In genomic region chr1:45483001-45483400, GRCm38 (mm10) we compare ENCODE assay signal across 24 mouse cellular contexts. TPM values are rescaled to one million over a fixed set of nuclear protein-coding genes. Genes with fewer than 3 reads are reported as not detected.
DNase-seq lines count a peak whose midpoint lies in the region; ATAC-seq and TF ChIP-seq lines count a peak whose summit lies in the region.
"Had no signal": no experiment of that assay in that cellular context is flagged by ENCODE, and none has a peak within 500 bp of the region (broad histone marks: within the 10 kb centered on the region; RNA-seq: fewer than 3 reads in every experiment).

No protein-coding gene starts in this region.

- intact Hi-C loops in heart, postnatal 25 days (cut with DNase I): no loop called here

- no peaks in the 10 kb centered on the region for H3K9me3 ChIP-seq in embryonic facial prominence, embryonic 14.5 days (ENCODE audit: control insufficient read depth, low read length)
- no peaks in the 10 kb centered on the region for H3K9me3 ChIP-seq in embryonic facial prominence, embryonic 10.5 days
- H3K9me3 ChIP-seq in lung, embryonic 14.5 days (ENCODE audit: low read depth, low read length): no peaks in the 10 kb centered on the region
- H3K9me3 ChIP-seq in lung, postnatal 0 days (ENCODE audit: low read length): no peaks in the 10 kb centered on the region
- H3K9me3 ChIP-seq: embryonic facial prominence, embryonic 13.5 days; forebrain, embryonic 10.5 days; forebrain, embryonic 12.5 days had no signal

- no peak for TF ChIP-seq EP300 in lung, postnatal 0 days (IDR thresholded peaks at IDR 0.05)

- H3K4me1 ChIP-seq in embryonic facial prominence, embryonic 14.5 days (ENCODE audit: control insufficient read depth, insufficient read depth, low read length): peaks cover 8% of the 10 kb centered on the region
- no peaks in the 10 kb centered on the region for H3K4me1 ChIP-seq in embryonic facial prominence, embryonic 10.5 days
- no peaks in the 10 kb centered on the region for H3K4me1 ChIP-seq in lung, embryonic 14.5 days (ENCODE audit: insufficient read depth)
- H3K4me1 ChIP-seq in lung, postnatal 0 days (ENCODE audit: insufficient read depth, low read depth, low read length): no peaks in the 10 kb centered on the region
- H3K4me1 ChIP-seq in embryonic fibroblast, embryonic 13.5 days (ENCODE audit: control insufficient read depth, insufficient read depth, low read length): peaks cover 3% of the 10 kb centered on the region; the same call in 1 of the 2 replicates
- H3K4me1 ChIP-seq: embryonic facial prominence, embryonic 13.5 days; forebrain, embryonic 10.5 days; forebrain, embryonic 12.5 days had no signal

- H3K4me3 ChIP-seq in embryonic facial prominence, embryonic 14.5 days (ENCODE audit: low read depth, low read length): no peak overlapping the region
- no peak overlapping the region for H3K4me3 ChIP-seq in embryonic facial prominence, embryonic 10.5 days
- H3K4me3 ChIP-seq in lung, embryonic 14.5 days (ENCODE audit: low read depth, low read length): no peak overlapping the region
- H3K4me3 ChIP-seq in lung, postnatal 0 days (ENCODE audit: low read depth, low read length): no peak overlapping the region
- H3K4me3 ChIP-seq in embryonic fibroblast, embryonic 13.5 days (ENCODE audit: insufficient read depth, low read length): no peak overlapping the region
- H3K4me3 ChIP-seq: embryonic facial prominence, embryonic 13.5 days; erythroblast, embryonic 14.5 days; forebrain, embryonic 10.5 days; forebrain, embryonic 12.5 days had no signal

- no peak overlapping the region for H3K4me2 ChIP-seq in embryonic facial prominence, embryonic 14.5 days (ENCODE audit: low read depth, low read length)
- no peak overlapping the region for H3K4me2 ChIP-seq in lung, embryonic 14.5 days
- no peak overlapping the region for H3K4me2 ChIP-seq in lung, postnatal 0 days (replicated peaks; ENCODE audit: low read depth, low read length)
- H3K4me2 ChIP-seq: embryonic facial prominence, embryonic 13.5 days; forebrain, embryonic 12.5 days had no signal

- 61% methylated on average over 4 of the region's 4 CpGs for WGBS in embryonic facial prominence, embryonic 14.5 days
- WGBS in embryonic facial prominence, embryonic 10.5 days: 87% methylated on average over 4 of the region's 4 CpGs
- 75% methylated on average over 4 of the region's 4 CpGs for WGBS in lung, embryonic 14.5 days
- 70% methylated on average over 4 of the region's 4 CpGs for WGBS in lung, postnatal 0 days

- 0 out of 2 replicates have a peak, but pooled peaks cover 3% of the 10 kb centered on the region for H3K36me3 ChIP-seq in embryonic facial prominence, embryonic 14.5 days (ENCODE audit: control insufficient read depth, insufficient read depth, low read length)
- H3K36me3 ChIP-seq in embryonic facial prominence, embryonic 10.5 days (replicated peaks): no peaks in the 10 kb centered on the region
- H3K36me3 ChIP-seq in lung, embryonic 14.5 days (ENCODE audit: insufficient read depth): no peaks in the 10 kb centered on the region
- no peaks in the 10 kb centered on the region for H3K36me3 ChIP-seq in lung, postnatal 0 days (ENCODE audit: insufficient read depth, low read length)
- H3K36me3 ChIP-seq: embryonic facial prominence, embryonic 13.5 days; forebrain, embryonic 10.5 days; forebrain, embryonic 12.5 days had no signal

- H3K9ac ChIP-seq in embryonic facial prominence, embryonic 14.5 days (ENCODE audit: low read depth, low read length): no peak overlapping the region
- no peak overlapping the region for H3K9ac ChIP-seq in lung, embryonic 14.5 days
- no peak overlapping the region for H3K9ac ChIP-seq in lung, postnatal 0 days (replicated peaks; ENCODE audit: low read depth)
- H3K9ac ChIP-seq: embryonic facial prominence, embryonic 13.5 days; forebrain, embryonic 12.5 days had no signal

- H3K27ac ChIP-seq in embryonic facial prominence, embryonic 14.5 days (replicated peaks; ENCODE audit: low read depth, low read length): no peak overlapping the region
- no peak overlapping the region for H3K27ac ChIP-seq in embryonic facial prominence, embryonic 10.5 days (replicated peaks)
- H3K27ac ChIP-seq in lung, embryonic 14.5 days (ENCODE audit: low read depth): no peak overlapping the region
- no peak overlapping the region for H3K27ac ChIP-seq in lung, postnatal 0 days (ENCODE audit: low read length)
- 0 out of 2 replicates have a peak overlapping the region, but pooled peaks have one; percentile 40 for H3K27ac ChIP-seq in embryonic fibroblast, embryonic 13.5 days (ENCODE audit: insufficient read depth, low read length)
- H3K27ac ChIP-seq: embryonic facial prominence, embryonic 13.5 days; forebrain, embryonic 10.5 days; forebrain, embryonic 12.5 days had no signal

- DNase-seq in embryonic facial prominence, embryonic 14.5 days (ENCODE audit: low spot score): peak; percentile 51
- DNase-seq in embryonic facial prominence, embryonic 10.5 days (ENCODE audit: low spot score): no peak
- peak; percentile 57 for DNase-seq in lung, embryonic 14.5 days
- DNase-seq in lung, postnatal 0 days (ENCODE audit: low spot score): no peak
- peak; percentile 64 for DNase-seq in 3T3-L1 (ENCODE audit: low read depth, low spot score)
- DNase-seq in heart, postnatal 25 days (ENCODE audit: low spot score): no peak
- no peak for DNase-seq in spleen, adult 18-20 months
- DNase-seq: adrenal gland, adult 8-10 months; adrenal gland, postnatal 14 days; adrenal gland, postnatal 36 days; cerebellum, adult 11-12 months; cerebellum, adult 2 months; cerebellum, adult 9-10 months; cerebellum, postnatal 10 days; cerebellum, postnatal 25 days had no signal

- H3K27me3 ChIP-seq in embryonic facial prominence, embryonic 14.5 days (replicated peaks; ENCODE audit: control insufficient read depth, insufficient read depth, low read length): no peaks in the 10 kb centered on the region
- H3K27me3 ChIP-seq in embryonic facial prominence, embryonic 10.5 days (replicated peaks; ENCODE audit: low read depth, poor library complexity, severe bottlenecking): no peaks in the 10 kb centered on the region
- no peaks in the 10 kb centered on the region for H3K27me3 ChIP-seq in lung, embryonic 14.5 days (ENCODE audit: insufficient read depth, low read length)
- no peaks in the 10 kb centered on the region for H3K27me3 ChIP-seq in lung, postnatal 0 days (replicated peaks; ENCODE audit: insufficient read depth, low read length)
- H3K27me3 ChIP-seq: embryonic facial prominence, embryonic 13.5 days; forebrain, embryonic 12.5 days; Patski had no signal

- TF ChIP-seq CTCF in lung, embryonic 14.5 days (IDR thresholded peaks at IDR 0.05; ENCODE audit: low read depth): no peak
- TF ChIP-seq CTCF in lung, postnatal 0 days (IDR thresholded peaks at IDR 0.05): no peak
- no peak for TF ChIP-seq CTCF in embryonic fibroblast, embryonic 13.5 days (IDR thresholded peaks at IDR 0.05; ENCODE audit: borderline replicate concordance, insufficient read depth, low read length)

- ATAC-seq in embryonic facial prominence, embryonic 14.5 days (ENCODE audit: low read depth): no peak
- ATAC-seq in lung, embryonic 14.5 days (ENCODE audit: insufficient read depth): no peak
- ATAC-seq in lung, postnatal 0 days: no peak
- ATAC-seq: activated CD4-positive, CD25-positive, alpha-beta regulatory T cell, adult 4 months; forebrain, embryonic 14.5 days; forebrain, embryonic 16.5 days; Patski had no signal

- TF ChIP-seq POLR2A in embryonic fibroblast, embryonic 13.5 days (IDR thresholded peaks at IDR 0.05; ENCODE audit: low read depth, low read length): no peak

RNA-seq across cellular contexts. Expression of gene Col5a2, which starts 20.1 kb away (rescaled TPM):
- polyA plus RNA-seq in embryonic facial prominence, embryonic 14.5 days (2014; fragmentation: Nextera tagmentation; extraction: Ambion mirVana): 213 and 231 TPM in 2 replicates
- polyA plus RNA-seq in embryonic facial prominence, embryonic 10.5 days (2016; fragmentation: Nextera tagmentation; extraction: Ambion mirVana): 21.7 and 26.0 TPM in 2 replicates
- polyA plus RNA-seq in lung, embryonic 14.5 days (2014; fragmentation: Nextera tagmentation; extraction: Ambion mirVana): 87.0 and 89.5 TPM in 2 replicates
- 51.8 and 57.6 TPM in 2 replicates for polyA plus RNA-seq in lung, postnatal 0 days (2015; fragmentation: Nextera tagmentation; extraction: Ambion mirVana)
- 998 and 1,092 TPM in 2 replicates for polyA plus RNA-seq in embryonic fibroblast, embryonic 13.5 days (2011; ENCODE audit: insufficient read length, low read depth, missing spikeins)
- total RNA-seq in heart, postnatal 25 days (2021): 10 to 100 TPM; 30.5 to 34.7 TPM

Comparison
In these comparisons a context has a peak if more than half of its experiments do, and no peak if none do; other contexts are left out.
1. DNase-seq: peak in embryonic facial prominence, embryonic 14.5 days (single experiment), lung, embryonic 14.5 days (single experiment) and 3T3-L1 (single experiment); none in embryonic facial prominence, embryonic 10.5 days (single experiment), lung, postnatal 0 days (single experiment), heart, postnatal 25 days (single experiment) and spleen, adult 18-20 months (0 of 2).